Mouse (Mus musculus): ENCODE measurements at regions not wholly inside any gene's neighbourhood (a gene's known extent, or its start where the extent isn't known, plus 50 kb on each side); places are given as distances from the start of the nearest gene placed in this dataset.

DNA sequence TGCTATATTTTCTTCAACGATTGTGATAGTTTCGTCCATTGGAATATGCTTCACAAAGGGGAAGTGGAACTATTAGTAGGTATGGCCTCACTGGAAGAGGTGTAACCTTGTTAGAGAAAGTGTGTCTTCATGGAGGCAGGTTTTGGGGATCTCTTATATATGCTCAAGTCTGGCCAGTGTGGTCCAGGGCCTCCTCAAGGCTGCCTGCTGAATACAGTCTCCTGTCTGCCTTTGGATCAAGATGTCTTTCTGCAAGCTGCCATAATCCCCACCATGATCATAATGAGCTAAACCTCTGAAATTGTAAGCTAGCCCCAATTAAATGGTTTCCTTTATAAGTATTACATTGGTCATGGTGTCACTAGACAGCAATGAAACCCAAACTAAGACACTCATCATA lies 384.3 kb downstream of the Btbd3 start:
- DNase-seq (ENCODE audit: low read depth, low spot score): no peak

- no peak for DNase-seq (ENCODE audit: low read depth, low spot score)
These were observed 385.0 kb downstream of the Btbd3 start for GRCm38 (mm10) chr2:138641335-138641734.

- DNase-seq (ENCODE audit: low read depth, low spot score): no peak
These were observed 392.3 kb downstream of the Btbd3 start for GRCm38 (mm10) chr2:138648616-138649015.

- no peak for DNase-seq (ENCODE audit: low read depth, low spot score)
These were observed 403.0 kb downstream of the Btbd3 start for GRCm38 (mm10) chr2:138659376-138659775.

GRCm38 (mm10) chr2:138670307-138670706 lies 413.9 kb downstream of the Btbd3 start:
- no peak for DNase-seq (ENCODE audit: low read depth, low spot score)

DNA sequence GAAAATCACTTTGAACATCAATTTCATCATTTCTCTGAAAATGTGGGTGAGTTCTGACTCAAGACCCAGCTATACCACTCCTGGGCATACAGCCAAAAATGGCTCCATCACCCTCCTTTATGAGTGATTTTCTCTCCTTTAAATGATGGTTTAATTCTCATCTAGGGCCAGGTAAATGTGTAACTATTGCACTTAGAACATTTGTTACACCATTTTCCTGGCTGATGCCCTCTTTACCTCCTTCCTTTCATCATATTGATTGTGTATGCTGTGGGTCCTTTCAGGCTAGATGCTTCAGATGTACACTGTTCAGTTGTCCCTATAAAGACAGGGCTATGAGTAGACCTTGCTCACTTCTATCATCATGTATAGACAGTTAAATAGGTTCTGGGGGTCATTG lies 418.4 kb downstream of the Btbd3 start:
- no peak for DNase-seq (ENCODE audit: low read depth, low spot score)

GRCm38 (mm10) chr2:138675229-138676065 lies 419.1 kb downstream of the Btbd3 start:
- no peak for DNase-seq (ENCODE audit: low read depth, low spot score)

DNA sequence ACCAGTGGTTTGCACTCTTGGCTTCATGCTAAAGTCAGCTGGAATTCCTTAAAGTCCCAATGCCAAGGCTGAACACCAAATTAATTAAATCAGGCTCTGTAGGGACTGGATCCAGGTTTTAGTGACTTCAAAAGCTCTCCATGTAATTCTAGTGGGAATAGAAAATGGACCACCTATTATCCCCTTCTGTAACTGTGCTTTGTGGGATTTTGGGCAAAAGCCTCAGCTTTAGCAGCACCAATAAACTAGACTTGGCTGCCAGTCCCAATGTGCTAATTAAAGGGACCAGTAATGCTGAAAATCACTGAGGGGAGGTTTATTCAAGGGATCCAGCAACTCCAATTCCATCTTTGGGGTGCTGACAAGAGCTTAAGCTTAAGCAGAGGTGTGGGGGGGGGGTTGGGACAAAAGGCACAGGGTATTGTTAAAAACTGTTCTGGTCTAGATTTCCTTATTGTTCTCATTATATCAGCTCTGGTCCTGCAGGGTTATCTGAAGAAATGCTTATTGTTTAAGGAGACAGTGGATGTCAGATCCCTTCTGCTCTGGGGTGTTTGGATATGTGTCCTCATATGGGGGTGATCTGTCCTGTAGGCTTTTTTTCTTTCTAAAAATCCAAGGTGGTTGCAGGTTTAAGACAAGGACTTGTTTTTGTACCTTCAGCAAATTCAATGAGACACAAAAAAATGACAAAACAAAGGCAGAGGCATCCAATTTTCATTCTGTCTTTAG lies 431.9 kb downstream of the Btbd3 start:
- no peak for DNase-seq (ENCODE audit: low read depth, low spot score)

- no peak for DNase-seq (ENCODE audit: low read depth, low spot score)
These were observed 433.1 kb downstream of the Btbd3 start for GRCm38 (mm10) chr2:138689497-138689896.

- DNase-seq (ENCODE audit: low read depth, low spot score): no peak
These were observed 446.4 kb downstream of the Btbd3 start for GRCm38 (mm10) chr2:138702783-138703182.

- no peak for DNase-seq (ENCODE audit: low read depth, low spot score)
These were observed 447.7 kb downstream of the Btbd3 start for GRCm38 (mm10) chr2:138703943-138704541.

GRCm38 (mm10) chr2:138708763-138709162 lies 452.4 kb downstream of the Btbd3 start:
- no peak for DNase-seq (ENCODE audit: low read depth, low spot score)

DNA sequence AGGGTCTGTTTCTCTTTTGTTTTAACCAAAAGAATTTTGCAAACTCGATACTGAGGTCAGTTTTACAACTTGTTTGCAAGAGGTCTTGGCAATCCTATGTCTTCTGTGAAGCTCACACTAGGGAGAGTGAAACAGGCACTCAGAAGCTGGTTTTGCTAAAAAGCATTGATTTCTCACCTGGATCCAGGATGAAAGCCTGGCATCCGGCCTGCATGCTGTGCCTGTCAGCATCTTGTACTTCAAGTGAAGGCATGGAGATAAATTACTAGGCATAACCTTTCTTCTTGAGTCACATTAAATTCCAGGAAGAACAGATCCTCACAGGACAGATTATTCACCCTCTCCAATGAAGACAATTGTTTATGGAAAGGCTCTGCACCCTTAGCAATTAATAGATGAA lies 477.5 kb downstream of the Btbd3 start:
- DNase-seq (ENCODE audit: low read depth, low spot score): no peak

DNA sequence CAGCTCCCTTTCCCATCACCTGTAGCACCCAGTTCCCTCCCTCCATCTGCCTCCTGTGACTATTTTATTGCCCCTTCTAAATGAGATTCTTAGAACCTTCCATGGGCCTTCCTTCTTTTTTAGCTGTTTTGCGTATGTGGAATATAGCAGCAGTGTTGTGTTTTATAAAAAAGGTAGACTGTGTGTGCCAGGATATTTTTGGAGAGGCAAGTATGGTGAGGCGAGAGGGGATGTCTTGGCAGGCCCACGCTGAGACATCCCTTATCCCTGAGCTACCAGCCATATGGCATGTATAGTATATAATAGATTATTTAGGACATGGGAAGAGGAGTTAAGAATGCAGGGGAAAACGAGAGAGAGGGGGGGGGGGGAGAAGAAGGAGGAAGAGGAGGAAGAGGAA lies 488.4 kb downstream of the Btbd3 start:
- DNase-seq (ENCODE audit: low read depth, low spot score): no peak

DNA sequence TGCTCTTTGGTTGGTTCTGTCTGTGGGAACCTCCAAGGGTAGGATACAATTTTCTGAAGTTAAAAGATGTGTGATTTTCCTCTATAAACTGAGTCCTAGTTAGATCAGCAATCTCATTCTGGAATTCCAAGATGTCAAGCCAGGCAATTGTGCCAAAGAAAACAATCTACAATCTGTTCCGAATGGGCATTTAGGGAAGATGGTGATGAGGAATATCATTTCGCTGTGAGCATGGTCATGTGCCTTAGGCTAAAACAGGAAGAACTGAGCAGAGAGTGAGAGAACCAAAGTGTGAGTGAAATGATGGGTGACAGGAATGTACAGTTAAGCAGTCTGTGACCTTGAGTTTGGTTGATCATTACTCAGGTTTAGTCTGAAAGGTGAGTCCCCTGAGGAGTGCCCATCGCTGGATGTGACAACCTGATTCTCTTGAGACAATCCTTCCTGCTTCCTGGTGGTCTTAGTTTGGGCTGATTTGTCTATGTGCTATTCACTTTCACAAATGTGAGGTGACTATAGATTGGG lies 504.1 kb downstream of the Btbd3 start:
- no peak for DNase-seq (ENCODE audit: low read depth, low spot score)

DNA sequence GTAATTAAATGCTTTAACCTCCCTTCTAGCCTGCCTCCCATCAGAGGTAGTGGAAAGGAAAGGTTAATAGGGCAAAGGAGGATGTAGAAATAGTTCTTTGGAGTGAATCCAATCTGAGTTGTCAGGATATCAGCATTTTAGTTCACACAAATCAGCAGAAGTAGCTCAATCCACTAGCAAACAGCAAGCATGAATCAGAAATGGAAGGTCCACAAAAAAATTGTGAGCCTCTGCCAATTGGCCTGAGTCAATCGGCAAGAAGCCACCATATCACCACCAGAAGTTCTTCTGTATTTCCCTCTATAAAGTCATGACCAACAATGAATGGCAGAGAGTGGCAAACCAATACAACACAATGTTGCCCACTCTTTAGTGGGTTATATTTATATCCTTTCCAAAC lies 505.0 kb downstream of the Btbd3 start:
- DNase-seq (ENCODE audit: low read depth, low spot score): no peak

GRCm38 (mm10) chr2:138766275-138766842 lies 510.0 kb downstream of the Btbd3 start:
- no peak for DNase-seq (ENCODE audit: low read depth, low spot score)

DNA sequence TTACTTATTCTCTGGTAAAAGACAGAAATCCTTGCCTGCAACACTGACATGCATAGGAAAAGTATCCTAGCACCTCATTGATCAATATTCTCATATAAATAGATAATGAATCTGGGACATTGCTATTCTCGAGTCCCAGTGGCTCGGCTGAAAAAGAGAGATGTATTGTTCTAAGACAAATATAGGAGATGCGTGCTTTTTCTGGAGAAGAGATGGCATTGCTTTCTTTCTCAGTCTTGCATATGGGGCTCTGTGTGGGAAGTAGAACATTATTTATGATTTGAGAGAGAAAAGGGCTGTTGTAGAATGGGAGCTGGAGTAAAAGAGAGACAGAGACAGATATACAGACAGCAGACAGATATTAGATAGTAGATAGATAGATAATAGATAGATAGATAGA lies 527.4 kb downstream of the Btbd3 start:
- DNase-seq (ENCODE audit: low read depth, low spot score): no peak

GRCm38 (mm10) chr2:138792711-138793450 lies 536.5 kb downstream of the Btbd3 start:
- no peak for DNase-seq (ENCODE audit: low read depth, low spot score)

GRCm38 (mm10) chr2:138806196-138806595 lies 549.8 kb downstream of the Btbd3 start:
- DNase-seq (ENCODE audit: low read depth, low spot score): no peak

DNA sequence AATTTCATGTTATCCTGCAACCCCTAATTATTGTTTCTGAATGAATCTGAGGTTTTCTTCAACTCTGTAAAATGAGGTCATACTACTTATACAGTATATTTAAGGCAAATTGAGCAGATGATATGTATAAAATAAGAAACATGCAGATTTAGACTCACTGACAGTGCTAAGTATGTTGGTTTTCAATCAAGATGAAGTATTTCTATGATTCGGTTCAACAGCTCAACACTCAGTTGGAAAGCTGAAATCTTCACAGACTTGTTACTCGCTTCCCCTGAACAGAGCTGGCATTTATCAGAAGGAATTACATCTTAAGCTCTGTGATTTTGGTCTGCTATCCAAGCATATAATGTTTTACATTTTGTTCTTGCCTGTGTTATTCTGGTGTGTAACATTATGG lies 553.4 kb downstream of the Btbd3 start:
- no peak for DNase-seq (ENCODE audit: low read depth, low spot score)
